Mouse (Mus musculus) thymus, postnatal 0 days (tissue): Measurements from ENCODE around the gene Dbil5. TPM values are rescaled to one million over a fixed set of nuclear protein-coding genes. Genes with fewer than 3 reads are reported as not detected.
A peak's percentile ranks its signal among the peaks of the same experiment; 100 is the strongest.
"Not testable (repeated sequence)": the region's sequence is repeated elsewhere in the genome, so short reads cannot be mapped to it uniquely, and the experiment has no call there.

Experiments
- DNase-seq: peaks from one replicate; pipeline ENCODE4 v3.0.0-alpha.2; 2015; ENCODE audit warnings: low spot score
- polyA plus RNA-seq: library from polyadenylated mRNA; unstranded; fragments of >200 nt; fragmentation: Nextera tagmentation; extraction: Ambion mirVana; gene quantifications from 2 replicates; pipeline ENCODE4 v1.2.1, GENCODE M21; 2015

Dbil5 gene
- polyA plus RNA-seq = 0.71 TPM in 1 of 2 replicates, not detected in the other

- peak; percentile 98 for DNase-seq
These were observed at the start of gene Dbil5, which contains the start of gene Gemin4 for GRCm38 (mm10) chr11:76217390-76217800. Dbil5 (plus strand) TSS chr11:76217608. Gemin4 (minus strand) TSS chr11:76217664.

- DNase-seq = no peak
These were observed 48.4 kb upstream of the Dbil5 start for GRCm38 (mm10) chr11:76168976-76169375.

DNA sequence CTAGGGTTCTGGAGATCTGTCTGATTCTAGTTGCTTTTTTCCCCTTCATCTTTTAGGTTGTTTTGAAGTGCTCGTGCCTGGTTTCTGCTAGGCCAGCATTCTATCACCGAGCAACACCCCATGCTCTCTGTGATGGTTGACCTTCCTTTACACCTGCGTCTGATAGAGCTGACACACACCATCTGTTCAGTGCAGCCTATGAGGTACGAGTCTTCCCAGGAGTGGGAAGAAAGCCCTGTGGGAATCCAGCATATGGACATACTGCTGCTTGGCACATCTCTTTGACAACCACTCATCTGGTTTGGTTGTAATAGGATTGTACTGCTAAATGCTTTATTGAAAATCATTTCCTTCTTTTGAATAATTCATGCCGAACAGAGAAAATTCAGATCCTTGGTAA is 47.2 kb upstream of the Dbil5 start:
- DNase-seq = no peak

DNA sequence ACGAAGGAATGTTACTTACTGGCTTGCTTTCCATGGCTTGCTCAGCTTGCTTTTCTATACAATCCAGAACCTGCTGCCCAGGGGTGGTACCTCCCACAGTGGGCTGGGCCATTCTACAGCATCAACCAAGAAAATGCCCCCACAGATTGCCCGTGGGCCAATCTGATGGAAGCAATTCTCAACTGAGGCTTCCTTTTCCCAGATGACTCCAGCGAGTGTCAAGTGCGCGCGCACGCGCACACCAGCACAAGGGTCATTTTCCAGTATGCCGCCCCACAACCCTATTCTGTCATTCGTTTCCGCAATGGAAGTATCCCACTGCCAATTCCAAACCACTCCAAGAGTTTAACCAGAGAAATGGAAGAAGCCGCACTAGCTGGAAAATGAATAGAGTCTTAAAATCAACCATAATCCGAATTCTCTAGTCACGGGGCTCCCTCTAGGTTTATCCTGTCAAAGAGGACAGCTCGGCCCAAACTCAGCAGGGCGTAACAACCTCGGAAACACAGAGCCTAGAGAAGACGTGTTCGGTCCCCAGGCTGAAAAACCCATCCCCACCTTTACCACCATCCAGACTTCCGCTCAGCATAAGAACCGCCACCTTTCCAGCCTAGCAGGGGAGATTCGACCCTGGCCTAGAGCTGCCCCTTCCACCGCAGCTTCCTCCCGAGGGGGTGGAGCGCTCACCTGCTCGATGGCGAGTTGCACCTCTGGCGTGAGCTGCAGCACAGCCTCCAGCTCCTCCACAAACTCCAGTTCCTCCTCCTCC is 38.5 kb upstream of the Dbil5 start:
- DNase-seq = peak; percentile 20

DNA sequence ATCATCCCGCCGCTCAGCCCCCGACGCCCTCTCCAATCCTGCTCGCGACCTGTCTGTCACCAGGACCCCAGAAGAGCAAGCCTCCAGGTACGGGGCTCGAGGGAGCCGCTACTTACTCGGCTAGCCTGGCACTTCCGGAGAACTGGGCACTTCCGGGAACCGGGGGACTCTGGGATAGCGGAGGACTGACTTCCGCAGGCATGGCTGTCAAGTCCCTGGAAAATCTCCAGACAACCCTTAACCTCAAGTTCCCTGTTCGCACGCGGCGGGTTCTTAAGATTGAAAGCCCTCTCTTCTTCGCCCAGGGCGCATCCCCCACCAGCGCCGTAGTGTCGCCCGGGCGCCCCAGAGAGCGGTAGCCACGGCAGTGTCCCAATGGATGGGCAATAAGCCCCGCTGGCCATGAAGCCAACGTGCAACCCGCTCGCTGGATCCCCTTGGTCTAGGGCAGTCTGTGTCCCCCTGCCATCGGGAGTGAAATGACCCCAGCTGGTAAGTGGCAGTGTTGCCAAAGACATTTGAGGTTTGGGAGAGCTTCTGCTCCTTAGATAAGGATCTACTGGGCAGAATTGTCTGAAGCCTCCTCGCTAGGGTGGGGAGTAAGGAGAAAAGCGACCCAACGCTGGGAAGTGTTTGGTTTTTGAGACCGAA is 37.8 kb upstream of the Dbil5 start, which contains the start of the genes Vps53 and Fam57a:
Gene Vps53, minus strand, starts transcription at position 153 of the 651 bp plus-strand sequence.
Gene Fam57a, plus strand, starts transcription at position 177 of the 651 bp plus-strand sequence.
- peak; percentile 85 for DNase-seq

DNA sequence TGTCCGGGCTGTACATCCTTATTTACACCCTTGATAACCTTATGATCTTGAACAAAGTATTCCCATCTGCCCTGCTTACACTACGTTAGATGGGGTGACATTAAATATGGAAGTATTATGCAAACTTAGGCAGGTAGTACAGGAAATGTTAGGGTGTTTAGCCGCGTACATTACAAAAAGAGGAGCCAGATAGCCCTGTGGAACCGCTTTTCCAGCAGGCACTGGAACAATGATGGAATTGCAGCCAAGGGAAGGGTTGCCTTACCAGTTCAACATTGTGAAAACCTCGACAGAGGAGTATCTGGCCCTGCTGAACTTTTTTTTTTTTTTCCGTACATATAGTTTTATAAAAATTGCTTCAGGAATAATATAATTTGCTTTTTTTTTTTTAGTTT is 37.3 kb upstream of the Dbil5 start:
- no peak for DNase-seq

DNA sequence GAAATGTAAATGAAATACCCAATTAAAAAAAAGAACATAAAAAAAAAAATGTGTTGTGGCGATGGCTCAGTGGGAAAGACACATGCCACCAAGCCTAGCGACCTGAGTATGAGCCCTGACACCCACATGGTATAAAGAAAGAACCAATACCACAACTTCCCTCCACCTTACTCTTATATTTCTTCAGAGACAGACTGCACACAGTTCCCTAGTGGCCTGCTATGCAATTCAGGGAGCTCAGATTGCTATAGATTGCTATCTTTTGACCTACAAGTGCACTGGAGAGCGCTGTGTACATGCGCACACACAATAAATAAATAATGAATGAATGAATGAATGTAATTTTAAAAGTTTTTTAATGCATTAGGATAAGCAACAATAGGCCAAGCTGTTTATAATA is 33.7 kb upstream of the Dbil5 start:
- no peak for DNase-seq

- no peak for DNase-seq
These were observed 30.5 kb upstream of the Dbil5 start for GRCm38 (mm10) chr11:76186908-76187307.

DNA sequence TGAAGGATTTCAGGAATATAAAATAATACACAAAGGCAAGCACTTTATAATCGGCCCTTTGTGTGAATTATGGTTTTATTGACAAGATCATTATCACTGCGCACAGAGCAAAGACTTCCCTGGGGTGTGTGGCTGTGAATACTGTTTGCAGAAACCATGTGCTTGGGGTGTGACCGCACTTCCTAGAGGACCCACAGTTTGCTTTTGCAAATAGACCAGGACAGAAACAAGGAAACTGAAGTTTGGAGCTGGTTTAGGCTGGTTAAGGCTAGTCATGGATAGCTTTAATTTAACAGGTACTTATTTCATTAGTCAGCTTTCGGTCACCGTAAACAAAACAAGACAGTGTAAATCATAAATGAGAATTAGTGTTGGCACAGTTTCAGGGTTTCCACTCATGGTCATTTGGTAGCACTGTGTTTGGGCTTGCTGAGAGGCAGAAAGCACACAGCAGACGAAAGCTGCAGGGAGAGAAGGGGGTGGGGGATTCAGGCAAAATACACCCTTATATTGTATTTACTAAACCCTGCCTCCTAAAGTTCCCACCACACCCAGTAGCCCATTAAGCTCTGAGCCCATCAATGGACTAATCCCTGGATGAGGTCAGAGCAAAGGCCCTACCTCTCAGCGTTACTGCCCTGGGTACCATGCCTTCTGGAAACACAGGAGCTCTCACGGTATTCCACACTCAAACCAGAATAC is 21.0 kb upstream of the Dbil5 start:
- no peak for DNase-seq

GRCm38 (mm10) chr11:76196977-76197469 is 20.4 kb upstream of the Dbil5 start:
- no peak for DNase-seq

DNA sequence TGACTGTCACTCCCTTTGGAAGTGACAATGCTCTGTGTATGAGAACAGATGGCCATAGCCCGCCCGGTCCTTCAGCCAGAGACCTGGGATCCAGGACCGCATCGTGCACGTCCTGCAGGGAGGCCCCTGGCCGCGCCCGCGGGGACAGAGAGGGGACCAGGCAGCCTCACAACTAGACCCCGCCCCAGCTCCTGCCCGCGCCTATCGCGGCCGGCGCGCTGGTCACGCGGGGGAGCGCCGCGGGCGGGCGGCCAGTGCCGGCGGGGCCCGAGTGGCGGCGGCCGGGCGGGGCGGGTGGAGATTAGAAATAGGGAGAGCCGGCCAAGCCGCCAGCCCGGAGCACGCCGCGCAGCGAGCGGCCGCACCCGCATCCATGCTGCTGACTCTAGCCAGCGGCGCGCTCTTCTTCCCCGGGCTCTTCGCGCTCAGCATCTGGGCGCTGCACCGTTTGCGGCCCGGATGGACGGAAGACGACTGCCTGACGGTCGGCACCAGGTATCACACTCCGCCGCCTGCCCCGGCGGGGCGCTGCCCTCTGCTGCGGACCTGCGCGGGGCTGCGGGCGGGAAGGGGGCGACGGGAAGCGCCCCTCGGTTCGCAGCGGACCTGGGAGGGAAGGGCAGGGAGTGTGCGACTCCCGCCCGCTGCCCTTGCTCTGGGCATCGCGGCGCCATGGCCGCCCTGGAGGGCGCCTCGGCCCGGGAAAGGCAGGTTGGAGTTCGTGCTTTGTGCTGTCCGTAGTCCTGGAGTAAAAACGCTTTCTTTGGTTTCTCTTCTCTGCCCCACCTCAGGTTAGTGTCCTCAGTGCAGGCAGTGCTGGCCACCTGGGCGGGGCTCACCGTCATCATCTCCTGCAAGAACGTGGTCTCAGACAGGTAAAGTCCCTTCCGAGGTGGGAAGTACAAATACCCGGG is 15.4 kb upstream of the Dbil5 start:
- DNase-seq = peak; percentile 40

- DNase-seq = no peak
These were observed 10.6 kb upstream of the Dbil5 start for GRCm38 (mm10) chr11:76206793-76207192.

DNA sequence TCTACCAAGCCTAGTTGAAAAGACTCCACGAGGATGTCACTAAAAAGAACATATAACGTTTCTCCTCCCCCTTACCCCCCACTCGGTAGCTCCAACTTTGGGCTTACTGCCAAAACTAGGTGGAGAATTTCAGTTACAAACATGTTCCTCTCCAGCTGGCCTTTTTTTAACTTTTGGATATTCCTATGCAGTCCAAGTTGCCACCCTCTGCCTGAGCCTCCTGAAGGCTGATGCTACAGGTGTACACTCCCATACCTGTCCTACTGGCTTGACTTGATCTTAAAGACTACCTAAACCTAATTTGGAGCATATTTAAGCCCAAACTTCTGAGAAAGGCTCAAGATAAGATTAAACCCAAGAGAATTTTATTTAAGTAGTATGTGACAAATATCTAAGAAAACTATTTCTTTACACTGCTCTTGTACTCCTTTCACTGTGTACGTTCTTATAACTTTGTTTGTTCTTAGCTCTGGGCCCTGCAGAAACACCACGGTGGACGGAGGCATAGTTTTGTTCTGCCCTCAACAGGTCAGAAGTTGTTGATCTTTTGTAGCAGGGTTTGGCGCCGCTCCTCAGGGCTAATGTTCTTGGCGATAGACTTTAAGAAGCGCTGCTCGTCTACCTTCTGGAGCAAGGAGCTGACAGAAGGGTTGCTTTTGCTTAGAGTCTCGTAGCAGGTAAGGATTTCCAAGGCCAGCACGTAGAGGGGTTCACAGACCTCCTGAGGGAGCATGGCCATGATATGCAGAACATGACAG is 7.0 kb upstream of the Dbil5 start:
- DNase-seq = no peak

DNA sequence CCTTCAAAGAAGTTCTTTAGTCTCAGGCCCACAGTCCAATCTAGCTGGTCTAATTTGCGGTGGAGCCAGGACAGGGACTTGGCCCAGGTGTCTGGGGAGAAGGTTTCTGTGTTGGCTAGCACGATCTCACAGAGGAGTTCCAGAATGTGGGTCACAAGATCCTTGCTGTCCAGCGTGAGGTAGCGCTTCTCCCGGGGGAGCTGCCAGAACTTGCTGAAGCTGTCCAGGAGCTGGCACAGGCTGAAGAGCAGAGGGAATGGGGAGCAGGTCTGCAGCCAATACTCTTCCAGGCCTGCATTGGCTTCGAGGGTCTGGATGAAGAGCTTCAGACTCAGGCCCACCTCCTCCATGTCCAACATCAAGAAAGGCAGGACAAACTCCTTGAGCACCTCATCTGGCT is 5.8 kb upstream of the Dbil5 start:
- not testable (repeated sequence) for DNase-seq

DNA sequence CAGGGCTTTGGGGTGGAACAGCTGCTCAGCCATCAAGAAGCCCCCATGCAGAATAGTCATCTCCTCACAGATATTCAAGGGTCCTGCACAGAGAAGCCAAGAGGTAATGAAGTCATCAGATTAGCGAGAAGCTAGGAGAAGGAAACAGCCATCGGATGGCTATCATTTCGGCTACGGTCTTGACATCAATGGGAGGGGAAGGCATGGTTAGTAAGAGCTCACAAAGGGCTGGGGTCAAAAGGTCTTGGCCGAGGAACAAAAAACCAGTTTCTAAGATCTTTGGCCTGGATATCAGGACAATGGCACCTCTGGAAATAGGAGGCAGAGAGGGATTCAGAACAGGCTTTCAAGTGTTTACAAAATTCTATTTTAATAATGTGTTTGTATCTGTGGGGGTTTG is 3.6 kb upstream of the Dbil5 start:
- DNase-seq = no peak

GRCm38 (mm10) chr11:76215011-76215410 is 2.4 kb upstream of the Dbil5 start:
- DNase-seq = no peak

- no peak for DNase-seq
These were observed 1.3 kb upstream of the Dbil5 start for GRCm38 (mm10) chr11:76216049-76216540.

DNA sequence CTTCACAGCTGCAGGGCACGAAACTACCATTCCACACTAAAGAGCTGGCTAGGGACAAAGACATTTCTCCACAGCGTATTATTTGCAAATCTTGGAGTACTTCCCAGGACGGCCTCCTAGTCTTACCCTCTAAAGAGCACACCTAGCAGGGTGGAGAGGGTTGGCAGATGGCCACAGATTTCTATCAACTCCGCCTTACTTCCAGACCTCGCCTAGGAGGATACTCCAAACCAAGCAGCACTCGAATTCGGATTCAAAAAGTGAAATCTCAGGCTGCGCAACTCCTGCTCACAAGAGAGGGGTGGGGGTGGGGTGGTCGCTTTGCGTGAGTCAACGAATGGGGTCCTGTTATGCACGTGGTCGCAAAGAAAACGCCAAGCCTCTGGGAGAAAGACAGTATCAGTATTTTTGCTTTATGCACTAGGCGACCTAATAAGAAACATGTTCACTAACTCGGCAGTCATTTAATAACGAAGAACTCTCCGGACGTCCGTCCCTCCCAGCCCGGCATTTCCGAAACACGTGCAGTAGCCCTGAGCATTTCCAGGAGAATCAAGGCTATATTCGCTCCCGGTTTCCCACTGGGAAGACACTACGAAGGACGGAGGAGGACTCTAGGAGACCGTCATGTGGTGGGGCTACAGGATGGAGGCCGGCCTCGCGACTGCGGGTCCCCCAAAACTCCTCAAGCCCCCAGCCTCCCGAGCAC is 573 bp upstream of the Dbil5 start:
- peak; percentile 14 for DNase-seq

- no peak for DNase-seq
These were observed 7.2 kb downstream of the Dbil5 start for GRCm38 (mm10) chr11:76224631-76225030.
